Mouse (Mus musculus): ENCODE measurements at regions not wholly inside any gene's neighbourhood (a gene's known extent, or its start where the extent isn't known, plus 50 kb on each side); places are given as distances from the start of the nearest gene placed in this dataset.

DNA sequence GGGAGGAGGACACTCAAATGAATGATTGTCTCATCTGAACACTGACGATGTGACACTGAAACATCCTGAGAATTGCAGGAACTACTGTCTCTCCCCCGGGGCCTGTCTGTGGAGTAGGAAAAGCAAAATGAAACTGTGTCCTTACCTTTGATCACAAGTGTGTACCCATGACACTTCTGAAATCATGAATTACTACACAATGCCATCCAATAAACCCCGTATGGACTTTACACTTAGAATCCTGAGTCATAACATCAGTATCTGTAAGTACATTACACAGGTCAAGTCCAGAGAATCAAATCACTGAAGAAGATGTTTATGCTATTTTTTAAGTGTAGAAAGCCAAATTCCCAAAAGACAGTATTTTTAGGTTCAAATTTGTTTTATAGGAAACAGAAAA is 585.1 kb upstream of the N6amt1 start:
- TF ChIP-seq CTCF (IDR thresholded peaks at IDR 0.05; ENCODE audit: low read depth, low read length): no peak
- TF ChIP-seq GATA2 (IDR thresholded peaks at IDR 0.05; ENCODE audit: borderline replicate concordance, low read depth, low read length): no peak
- no peak for TF ChIP-seq POLR2AphosphoS5 (IDR thresholded peaks at IDR 0.05; ENCODE audit: insufficient replicate concordance, low read depth, low read length)
- no peak for TF ChIP-seq GATA1 (IDR thresholded peaks at IDR 0.05; ENCODE audit: borderline replicate concordance, low read length)
- TF ChIP-seq TAL1 (conservative IDR thresholded peaks at IDR 0.05; ENCODE audit: low read depth, low read length): no peak

Measured in G1E (cell line).